Mouse (Mus musculus) forebrain, embryonic 13.5 days (tissue): ENCODE measurements around the gene Cntrl. TPM values are rescaled to one million over a fixed set of nuclear protein-coding genes. Genes with fewer than 3 reads are reported as not detected.

Source experiments
- ATAC-seq: fragments of 200-750 bp; cut with Nextera tagmentation; 2 replicates; pipeline ENCODE4 v1.8.0; 2017
- H3K27ac ChIP-seq: fragments of 300-500 bp; sonication (generic); 2 replicates; pipeline ENCODE4 v1.5.1; 2015; ENCODE audit warnings: inconsistent platforms, mild to moderate bottlenecking, moderate library complexity
- H3K27me3 ChIP-seq: fragments of 300-500 bp; sonication (generic); 2 replicates; pipeline ENCODE4 v1.6.1; 2015; ENCODE audit warnings: mild to moderate bottlenecking, inconsistent platforms
- H3K36me3 ChIP-seq: fragments of 300-500 bp; sonication (generic); 2 replicates; pipeline ENCODE4 v1.6.1; 2015; ENCODE audit warnings: mild to moderate bottlenecking, inconsistent platforms; ENCODE audit not compliant: poor library complexity, severe bottlenecking
- H3K4me1 ChIP-seq: fragments of 300-500 bp; sonication (generic); 2 replicates; pipeline ENCODE4 v1.6.1; 2015; ENCODE audit warnings: inconsistent platforms
- H3K4me2 ChIP-seq: fragments of 300-500 bp; sonication (generic); 2 replicates; pipeline ENCODE4 v1.6.1; 2015; ENCODE audit warnings: inconsistent platforms, mild to moderate bottlenecking, moderate library complexity
- H3K4me3 ChIP-seq: fragments of 300-500 bp; sonication (generic); 2 replicates; pipeline ENCODE4 v1.5.1; 2015; ENCODE audit warnings: mild to moderate bottlenecking, inconsistent platforms
- H3K9ac ChIP-seq: fragments of 300-500 bp; sonication (generic); 2 replicates; pipeline ENCODE4 v1.6.1; 2015; ENCODE audit warnings: mild to moderate bottlenecking, inconsistent platforms
- H3K9me3 ChIP-seq: fragments of 300-500 bp; sonication (generic); replicated peaks from 2 replicates; pipeline ENCODE4 v1.6.1; 2016; ENCODE audit warnings: inconsistent platforms
- WGBS: fragments of 180-500 bp; shearing (Covaris S2); methylation state at CpG from one replicate; pipeline ENCODE4 v1.1.7; 2015; 5-methylcytosine and 5-hydroxymethylcytosine counted together
- polyA plus RNA-seq: library from polyadenylated mRNA; unstranded; fragments of >200 nt; fragmentation: Nextera tagmentation; extraction: Ambion mirVana; gene quantifications from 2 replicates; pipeline ENCODE4 v1.2.1, GENCODE M21; 2015

Cntrl gene
- polyA plus RNA-seq, 1 experiment from 2014 or later, result 27.8 TPM

- Histone ChIP-seq H3K4me2 (no peak overlapping the region), H3K4me1 (no peaks in the 10 kb centered on the region), H3K9me3 (no peaks in the 10 kb centered on the region), H3K9ac (no peak overlapping the region), H3K27me3 (no peaks in the 10 kb centered on the region), H3K27ac (no peak overlapping the region), H3K36me3 (peaks cover 80% of the 10 kb centered on the region), H3K4me3 (no peak overlapping the region)
- no peak for ATAC-seq
- 69% methylated on average over 5 of the region's 5 CpGs for WGBS
Measured at GRCm38 (mm10) chr2:35160206-35160605, 50.9 kb downstream of the Cntrl start.

DNA sequence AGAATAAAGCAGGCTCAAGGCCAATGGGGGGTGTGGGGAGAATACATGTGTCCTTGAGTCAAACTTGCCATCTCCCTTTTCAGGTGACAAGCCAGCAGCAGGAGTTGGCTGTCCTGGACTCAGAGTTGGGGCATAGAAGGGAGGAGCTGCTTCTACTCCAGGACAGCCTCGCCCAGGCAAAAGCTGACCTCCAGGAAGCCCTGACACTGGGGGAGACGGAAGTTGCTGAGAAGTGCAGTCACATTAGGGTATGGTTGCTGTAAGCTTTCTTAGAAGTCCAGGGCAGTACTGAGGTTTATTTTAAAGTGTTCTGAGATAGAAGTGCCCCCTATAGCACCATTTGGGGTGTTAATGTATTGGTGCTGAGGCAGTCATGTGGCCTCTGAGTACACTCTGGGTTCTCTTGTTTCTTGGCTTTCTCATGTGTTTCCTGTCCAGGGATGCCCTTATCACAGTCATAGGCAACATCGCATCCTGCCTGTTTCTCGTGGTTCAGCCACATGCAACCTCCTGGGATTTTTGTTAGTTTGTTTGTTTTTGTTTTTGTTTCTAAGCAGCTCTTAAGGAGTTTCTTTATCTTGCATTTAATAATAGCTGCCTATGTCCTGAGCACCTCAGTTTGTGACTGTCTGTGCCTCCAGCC lies 52.7 kb downstream of the Cntrl start:
- WGBS, result 90% methylated on average over 4 of the region's 4 CpGs
- Histone ChIP-seq H3K9me3 (no peaks in the 10 kb centered on the region), H3K27ac (no peak overlapping the region), H3K4me2 (no peak overlapping the region), H3K27me3 (no peaks in the 10 kb centered on the region), H3K36me3 (peaks cover 80% of the 10 kb centered on the region), H3K9ac (no peak overlapping the region), H3K4me3 (no peak overlapping the region), H3K4me1 (no peaks in the 10 kb centered on the region)
- ATAC-seq, result no peak

GRCm38 (mm10) chr2:35163396-35163795 lies 54.1 kb downstream of the Cntrl start:
- Histone ChIP-seq H3K4me2 (no peak overlapping the region), H3K27ac (no peak overlapping the region), H3K4me1 (no peaks in the 10 kb centered on the region), H3K4me3 (no peak overlapping the region), H3K9me3 (no peaks in the 10 kb centered on the region), H3K9ac (no peak overlapping the region), H3K36me3 (peaks cover 78% of the 10 kb centered on the region), H3K27me3 (no peaks in the 10 kb centered on the region)
- ATAC-seq, result no peak
- 92% methylated on average over 5 of the region's 5 CpGs for WGBS

GRCm38 (mm10) chr2:35165416-35165815 lies 56.1 kb downstream of the Cntrl start:
- WGBS, result 94% methylated on average over 13 of the region's 13 CpGs
- Histone ChIP-seq H3K36me3 (peaks cover 82% of the 10 kb centered on the region), H3K4me1 (no peaks in the 10 kb centered on the region), H3K9me3 (no peaks in the 10 kb centered on the region), H3K9ac (no peak overlapping the region), H3K4me3 (no peak overlapping the region), H3K27ac (no peak overlapping the region), H3K4me2 (no peak overlapping the region), H3K27me3 (no peaks in the 10 kb centered on the region)
- ATAC-seq, result no peak

DNA sequence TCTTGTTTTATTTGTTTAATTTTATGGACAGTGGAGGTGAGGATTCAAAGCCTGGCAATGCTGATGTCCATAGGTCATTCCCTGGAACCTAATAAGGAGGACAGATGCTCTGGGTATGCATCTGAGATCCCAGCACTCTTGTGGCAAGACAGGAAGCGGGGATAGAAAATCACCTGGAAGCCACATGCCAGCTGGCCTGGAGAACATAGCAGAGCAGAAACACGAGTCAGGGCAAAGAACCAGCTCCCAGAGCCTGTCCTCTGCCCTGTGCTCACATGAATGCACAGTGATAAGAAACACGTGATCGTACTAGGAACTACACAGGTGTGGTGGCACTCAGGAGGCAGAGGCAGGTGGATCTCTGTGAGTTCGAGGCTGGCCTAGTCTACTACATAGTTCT lies 57.5 kb downstream of the Cntrl start:
- H3K27me3 ChIP-seq, result no peaks in the 10 kb centered on the region
- H3K27ac ChIP-seq, result no peak overlapping the region
- H3K36me3 ChIP-seq, result peaks cover 90% of the 10 kb centered on the region
- no peaks in the 10 kb centered on the region for H3K9me3 ChIP-seq
- no peaks in the 10 kb centered on the region for H3K4me1 ChIP-seq
- no peak for ATAC-seq
- 95% methylated on average over 5 of the region's 5 CpGs for WGBS
- H3K4me2 ChIP-seq, result no peak overlapping the region
- no peak overlapping the region for H3K4me3 ChIP-seq
- no peak overlapping the region for H3K9ac ChIP-seq

GRCm38 (mm10) chr2:35169452-35169851 lies 60.2 kb downstream of the Cntrl start:
- no peak overlapping the region for H3K4me2 ChIP-seq
- H3K27me3 ChIP-seq, result no peaks in the 10 kb centered on the region
- no peak overlapping the region for H3K9ac ChIP-seq
- no peak overlapping the region for H3K4me3 ChIP-seq
- WGBS, result 89% methylated on average over 2 of the region's 2 CpGs
- no peaks in the 10 kb centered on the region for H3K9me3 ChIP-seq
- H3K4me1 ChIP-seq, result no peaks in the 10 kb centered on the region
- ATAC-seq, result no peak
- peaks cover 91% of the 10 kb centered on the region for H3K36me3 ChIP-seq
- H3K27ac ChIP-seq, result no peak overlapping the region

DNA sequence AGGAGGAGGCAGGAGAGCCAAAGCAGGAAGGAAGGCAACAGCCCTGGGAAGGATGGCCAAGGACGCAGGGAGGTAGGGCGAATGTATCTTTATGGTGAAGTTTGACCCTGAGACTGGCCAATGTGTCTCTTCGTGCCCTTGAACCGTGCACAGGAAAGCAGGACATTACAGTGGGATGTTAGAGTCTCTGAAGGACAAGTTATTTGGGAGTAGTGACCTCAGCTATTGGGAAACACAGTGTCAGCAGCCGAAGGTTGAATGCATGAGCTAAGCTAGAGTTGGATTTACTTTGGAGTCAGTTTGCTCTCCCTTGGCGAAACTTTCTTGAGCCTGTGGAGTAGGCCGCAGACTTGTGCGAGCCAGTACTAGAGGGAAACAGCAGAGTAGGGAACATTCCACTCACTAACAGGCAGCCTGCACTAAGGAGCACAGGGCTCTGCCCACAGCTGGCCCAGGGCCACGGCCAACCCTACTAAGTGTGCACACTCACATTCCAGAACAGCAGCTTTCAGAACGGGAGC lies 62.1 kb downstream of the Cntrl start:
- H3K9me3 ChIP-seq, result no peaks in the 10 kb centered on the region
- no peaks in the 10 kb centered on the region for H3K4me1 ChIP-seq
- no peak overlapping the region for H3K4me2 ChIP-seq
- ATAC-seq, result no peak
- H3K27ac ChIP-seq, result no peak overlapping the region
- peaks cover 96% of the 10 kb centered on the region for H3K36me3 ChIP-seq
- H3K27me3 ChIP-seq, result no peaks in the 10 kb centered on the region
- 94% methylated on average over 10 of the region's 10 CpGs for WGBS
- no peak overlapping the region for H3K9ac ChIP-seq
- no peak overlapping the region for H3K4me3 ChIP-seq

DNA sequence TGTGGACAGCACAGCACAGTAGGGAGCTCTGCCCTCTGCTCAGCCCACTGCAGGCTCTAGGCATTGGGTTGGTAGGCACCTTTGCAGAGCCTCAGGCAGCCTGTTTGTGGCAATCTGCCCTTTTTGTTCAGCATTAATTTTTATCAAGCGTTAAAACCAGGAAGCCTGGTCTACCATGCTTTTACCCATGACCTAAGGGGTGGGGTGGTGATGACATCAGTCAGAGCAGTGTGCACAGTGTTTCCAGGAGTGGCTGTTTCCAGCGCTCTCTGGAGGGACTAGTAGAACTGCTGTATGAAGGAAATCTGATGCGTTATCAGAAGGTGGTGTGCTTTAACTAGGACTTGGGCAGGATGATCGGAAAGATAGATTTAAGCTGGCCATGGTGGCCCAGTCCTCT lies 63.0 kb downstream of the Cntrl start:
- no peaks in the 10 kb centered on the region for H3K9me3 ChIP-seq
- no peak overlapping the region for H3K4me2 ChIP-seq
- WGBS, result 94% methylated on average over 4 of the region's 4 CpGs
- H3K36me3 ChIP-seq, result peaks cover 96% of the 10 kb centered on the region
- H3K9ac ChIP-seq, result no peak overlapping the region
- H3K4me3 ChIP-seq, result no peak overlapping the region
- no peaks in the 10 kb centered on the region for H3K27me3 ChIP-seq
- no peak for ATAC-seq
- no peaks in the 10 kb centered on the region for H3K4me1 ChIP-seq
- no peak overlapping the region for H3K27ac ChIP-seq

GRCm38 (mm10) chr2:35173666-35174065 lies 64.4 kb downstream of the Cntrl start:
- H3K4me2 ChIP-seq, result no peak overlapping the region
- H3K4me1 ChIP-seq, result no peaks in the 10 kb centered on the region
- no peak overlapping the region for H3K9ac ChIP-seq
- WGBS, result 92% methylated on average over 5 of the region's 5 CpGs
- H3K36me3 ChIP-seq, result peaks cover 95% of the 10 kb centered on the region
- no peak for ATAC-seq
- no peaks in the 10 kb centered on the region for H3K27me3 ChIP-seq
- H3K9me3 ChIP-seq, result no peaks in the 10 kb centered on the region
- H3K4me3 ChIP-seq, result no peak overlapping the region
- no peak overlapping the region for H3K27ac ChIP-seq

GRCm38 (mm10) chr2:35174100-35174499 lies 64.8 kb downstream of the Cntrl start:
- H3K9ac ChIP-seq, result no peak overlapping the region
- 66% methylated on average over 5 of the region's 5 CpGs for WGBS
- no peaks in the 10 kb centered on the region for H3K4me1 ChIP-seq
- no peak for ATAC-seq
- no peaks in the 10 kb centered on the region for H3K27me3 ChIP-seq
- no peaks in the 10 kb centered on the region for H3K9me3 ChIP-seq
- H3K36me3 ChIP-seq, result peaks cover 97% of the 10 kb centered on the region
- H3K4me3 ChIP-seq, result no peak overlapping the region
- no peak overlapping the region for H3K27ac ChIP-seq
- no peak overlapping the region for H3K4me2 ChIP-seq

GRCm38 (mm10) chr2:35175281-35176065 lies 66.2 kb downstream of the Cntrl start:
- no peak overlapping the region for H3K9ac ChIP-seq
- 92% methylated on average over 12 of the region's 12 CpGs for WGBS
- H3K4me3 ChIP-seq, result no peak overlapping the region
- H3K4me1 ChIP-seq, result no peaks in the 10 kb centered on the region
- H3K9me3 ChIP-seq, result no peaks in the 10 kb centered on the region
- H3K27ac ChIP-seq, result no peak overlapping the region
- no peak for ATAC-seq
- H3K36me3 ChIP-seq, result peaks cover 97% of the 10 kb centered on the region
- no peak overlapping the region for H3K4me2 ChIP-seq
- no peaks in the 10 kb centered on the region for H3K27me3 ChIP-seq

DNA sequence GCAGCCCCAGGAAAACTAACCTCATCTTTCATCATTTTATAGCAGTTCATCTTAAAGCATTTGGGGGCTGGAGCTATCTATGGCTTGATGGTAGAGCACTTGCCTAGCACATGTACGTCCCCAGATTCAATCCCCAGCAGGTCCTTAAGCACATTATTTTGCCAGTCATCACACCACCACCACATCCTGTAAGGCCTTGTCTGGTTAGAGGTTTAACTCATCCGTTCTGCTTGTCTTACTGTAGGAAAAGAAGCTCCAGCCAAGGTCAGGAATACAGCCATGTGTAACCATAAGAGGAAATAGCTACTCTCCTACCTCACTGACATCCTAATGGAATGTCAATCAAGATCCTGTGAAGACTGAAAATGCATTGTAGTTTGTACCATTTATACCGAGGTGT lies 68.9 kb downstream of the Cntrl start:
- Histone ChIP-seq H3K36me3 (peaks cover 92% of the 10 kb centered on the region), H3K27ac (no peak overlapping the region)

More for the DNA sequence above, 68.9 kb downstream of the Cntrl start:
- no peaks in the 10 kb centered on the region for H3K9me3 ChIP-seq
- no peaks in the 10 kb centered on the region for H3K27me3 ChIP-seq
- 89% methylated on average over 3 of the region's 3 CpGs for WGBS
- no peak overlapping the region for H3K9ac ChIP-seq
- no peak for ATAC-seq
- no peak overlapping the region for H3K4me2 ChIP-seq
- H3K4me1 ChIP-seq, result no peaks in the 10 kb centered on the region
- no peak overlapping the region for H3K4me3 ChIP-seq
